Mouse (Mus musculus): ENCODE measurements around the gene Iqcn.
A peak's percentile ranks its signal among the peaks of the same experiment; 100 is the strongest.

The Iqcn gene

GRCm38 (mm10) chr8:70679404-70679803 is 23.9 kb upstream of the Iqcn start:
- DNase-seq, result no peak

DNA sequence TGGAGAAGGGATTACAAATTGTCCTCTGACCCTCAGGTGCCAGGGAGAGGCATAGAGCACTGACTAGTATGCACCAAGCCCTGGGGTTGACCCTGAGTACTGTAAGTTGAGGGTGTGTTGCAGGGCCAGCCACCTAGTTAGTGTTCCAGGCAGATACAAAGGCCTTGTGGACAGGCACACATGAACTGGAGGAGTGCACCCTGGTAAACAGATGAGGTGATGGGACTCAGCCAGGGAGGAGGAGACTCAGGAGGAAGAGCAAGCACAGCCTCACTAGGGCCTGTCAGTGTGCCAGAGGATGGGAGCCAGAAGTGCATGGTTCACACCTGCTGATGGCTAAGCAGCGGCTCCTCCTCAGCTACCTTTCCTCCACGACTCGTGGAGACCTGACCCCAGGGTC is 23.2 kb upstream of the Iqcn start:
- DNase-seq, result no peak

DNA sequence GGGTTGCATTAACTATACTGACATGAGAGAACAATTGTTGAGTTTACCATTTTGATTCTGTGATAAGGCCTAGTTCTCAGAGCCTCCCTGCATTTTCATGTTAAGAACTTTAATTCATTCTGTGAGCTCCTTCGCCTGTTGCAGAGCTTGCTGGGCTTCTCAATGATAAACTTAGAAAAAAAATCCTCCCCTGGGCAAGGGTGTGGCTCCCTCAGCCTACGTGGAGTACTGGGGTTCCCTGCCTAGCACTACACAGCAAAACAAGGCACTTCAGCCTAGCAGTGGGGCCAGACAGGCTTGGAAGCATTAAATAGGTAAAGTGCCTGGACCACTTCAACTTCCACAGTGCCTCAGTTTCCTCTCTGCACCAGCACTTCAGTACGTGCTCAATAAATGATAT is 21.8 kb upstream of the Iqcn start:
- DNase-seq, result no peak

DNA sequence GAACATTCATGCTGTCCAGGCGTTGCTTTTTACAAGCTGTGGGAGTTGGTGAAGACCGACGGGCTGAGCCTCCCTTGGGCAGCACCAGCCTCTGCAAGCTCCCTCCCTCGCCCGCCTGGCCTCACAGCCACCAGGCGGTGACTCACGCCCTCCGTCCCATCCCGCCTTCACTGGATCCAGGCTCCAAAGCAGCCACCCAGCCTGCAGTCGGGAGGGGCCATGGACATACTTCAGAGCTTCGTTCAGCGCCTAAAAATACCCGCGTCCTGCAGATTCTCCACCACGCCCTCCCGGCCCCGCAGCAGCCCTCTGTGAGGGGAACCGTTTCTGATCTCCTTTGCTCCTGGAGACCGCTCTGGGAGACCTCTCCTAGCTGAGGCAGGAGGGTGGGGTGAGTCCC is 21.1 kb upstream of the Iqcn start:
- peak; percentile 77 for DNase-seq

DNA sequence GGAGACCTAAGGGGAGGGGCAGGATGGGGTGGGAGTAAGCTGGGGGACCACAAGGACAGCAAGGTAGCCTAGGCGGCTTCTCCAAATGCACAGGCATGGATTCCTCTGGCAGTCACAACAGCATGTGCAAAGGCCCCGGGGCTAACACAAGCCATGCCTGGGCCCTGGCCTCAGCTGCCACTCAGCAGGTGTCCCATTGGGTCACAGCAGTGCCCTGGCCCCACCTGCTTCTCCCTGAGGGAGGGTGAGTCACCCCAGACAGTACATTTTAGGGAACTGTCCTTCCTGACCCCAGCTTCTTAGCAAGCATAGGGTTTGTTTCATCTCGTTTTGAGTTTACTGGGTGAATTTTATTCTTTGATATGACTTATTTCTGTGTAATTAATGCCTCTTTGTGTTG is 20.6 kb upstream of the Iqcn start:
- DNase-seq, result no peak

GRCm38 (mm10) chr8:70684291-70684690 is 19.0 kb upstream of the Iqcn start:
- peak; percentile 87 for DNase-seq

DNA sequence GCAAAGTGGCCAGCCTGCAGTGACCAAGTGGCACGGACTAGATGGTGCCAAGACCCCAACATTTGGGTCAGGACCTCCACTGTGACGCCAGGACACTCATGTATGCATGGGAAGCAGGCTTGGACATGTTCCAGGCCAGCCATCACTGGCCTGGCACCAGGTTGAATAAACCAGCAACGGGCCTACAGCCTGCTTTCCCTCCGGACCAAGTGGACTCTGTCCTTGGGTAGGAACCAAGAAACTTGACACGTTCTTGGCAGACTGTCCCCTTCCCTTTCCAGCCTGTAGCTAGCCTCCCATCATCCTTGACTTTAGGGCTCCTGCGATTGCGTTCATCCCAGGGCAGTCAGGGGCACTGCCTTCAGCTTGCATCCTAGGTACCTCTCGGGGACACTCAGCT is 15.7 kb upstream of the Iqcn start:
- DNase-seq, result no peak

DNA sequence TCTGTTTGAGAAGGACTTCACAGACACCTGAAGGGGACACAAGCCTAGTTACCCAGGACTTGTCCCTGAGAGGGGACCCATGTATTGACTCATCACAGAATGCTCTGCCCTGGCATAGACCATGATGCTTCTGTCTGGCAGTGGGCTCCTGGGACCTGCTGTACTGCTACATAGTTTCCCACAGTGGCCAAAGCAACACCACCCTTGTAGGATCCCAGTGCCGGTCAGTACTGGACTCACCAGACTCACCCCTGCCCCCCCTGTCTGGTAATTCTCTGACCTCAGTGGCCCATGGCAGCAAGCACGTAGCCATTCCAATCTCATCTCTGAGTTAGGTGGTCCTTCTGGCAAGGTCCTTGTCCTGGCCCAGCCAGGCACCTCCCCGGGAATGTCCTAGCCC is 15.1 kb upstream of the Iqcn start:
- DNase-seq, result no peak

DNA sequence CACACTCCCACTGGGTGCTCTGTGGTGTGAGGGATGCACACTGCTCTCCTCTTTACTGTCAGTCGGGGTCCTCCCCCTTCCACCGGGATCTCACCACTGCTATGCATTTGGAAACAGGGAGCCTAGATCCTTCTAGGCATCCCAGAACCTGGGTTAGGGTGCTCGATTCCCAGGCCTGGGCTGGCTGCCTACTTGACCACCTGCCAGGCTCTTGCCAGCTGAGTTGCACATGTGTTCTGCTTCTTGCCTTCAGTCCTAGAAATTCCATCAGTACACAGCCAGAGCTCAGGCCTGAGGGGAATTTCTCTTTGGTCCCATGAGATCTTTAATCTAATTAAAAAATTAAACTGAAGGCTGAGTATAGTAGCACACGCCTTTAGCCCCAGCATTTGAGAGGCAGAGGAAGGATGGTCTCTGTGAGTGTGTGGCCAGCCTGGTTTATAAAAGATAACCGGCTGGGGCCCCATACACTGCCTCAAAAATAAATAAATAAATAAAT is 13.3 kb upstream of the Iqcn start:
- DNase-seq, result no peak

DNA sequence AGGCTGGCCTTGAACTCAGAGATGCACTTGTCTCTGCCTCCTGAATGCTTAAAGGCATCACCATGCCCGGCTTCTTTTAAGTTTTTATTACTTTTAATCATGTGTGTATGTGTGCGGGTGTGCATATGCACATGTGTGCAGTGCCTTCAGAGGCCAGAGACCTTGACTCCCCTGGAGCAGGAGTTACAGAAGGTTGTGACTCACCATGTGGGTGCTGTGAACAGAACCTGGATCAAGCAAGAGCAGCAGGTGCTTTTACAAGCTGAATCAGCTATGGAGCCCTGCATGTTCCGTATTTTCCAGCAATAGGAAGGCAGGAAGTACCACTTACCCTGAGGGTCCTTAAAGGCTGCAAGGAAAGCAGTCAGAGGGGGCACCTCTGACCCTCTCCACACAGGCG is 12.0 kb upstream of the Iqcn start:
- DNase-seq, result no peak

DNA sequence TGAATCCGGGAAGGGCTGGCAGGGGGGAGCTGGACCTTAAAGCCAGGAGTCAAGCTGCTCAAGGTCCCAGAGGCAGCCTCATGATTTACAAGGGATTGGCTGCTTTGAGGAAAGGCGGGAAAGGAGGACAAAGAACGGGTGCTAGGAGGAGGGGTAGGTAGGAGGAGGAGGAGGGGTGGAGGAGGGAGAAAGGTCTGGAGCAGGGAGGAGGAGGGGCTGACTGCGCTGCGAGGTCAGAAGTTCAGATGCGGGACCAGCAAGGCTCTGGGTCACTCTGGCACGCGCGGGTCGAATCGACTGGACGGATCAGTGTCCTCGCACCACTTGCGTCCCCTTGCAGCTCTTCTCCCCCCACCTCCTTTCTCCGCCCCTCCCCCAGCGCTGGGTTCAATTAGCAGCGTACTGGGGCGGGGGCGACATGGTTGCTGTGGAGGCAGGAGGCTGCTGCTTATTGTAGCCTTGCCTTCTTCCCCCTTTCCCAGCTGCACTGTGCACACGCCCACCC is 11.5 kb upstream of the Iqcn start:
- no peak for DNase-seq

DNA sequence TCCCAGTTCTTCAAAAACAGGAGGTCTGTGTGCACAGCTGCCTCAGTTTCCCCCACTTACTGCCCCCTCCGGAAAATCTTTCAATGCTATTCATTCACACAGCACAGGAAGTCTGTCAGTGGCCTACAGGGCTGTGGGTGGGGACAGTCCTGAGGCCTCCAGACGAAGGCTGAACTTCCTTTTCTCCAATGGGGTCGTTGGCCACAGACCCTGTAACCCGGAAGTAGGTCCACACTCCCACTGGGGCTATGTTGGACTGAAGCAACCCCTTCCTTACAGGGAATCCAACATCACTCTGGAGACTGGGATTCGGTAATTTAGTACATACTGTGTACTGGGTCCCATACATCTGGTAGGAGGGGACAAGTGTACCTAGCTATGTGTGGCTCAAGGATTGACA is 9.6 kb upstream of the Iqcn start:
- no peak for DNase-seq

- no peak for DNase-seq
These were observed 7.8 kb upstream of the Iqcn start for GRCm38 (mm10) chr8:70695318-70696018.

DNA sequence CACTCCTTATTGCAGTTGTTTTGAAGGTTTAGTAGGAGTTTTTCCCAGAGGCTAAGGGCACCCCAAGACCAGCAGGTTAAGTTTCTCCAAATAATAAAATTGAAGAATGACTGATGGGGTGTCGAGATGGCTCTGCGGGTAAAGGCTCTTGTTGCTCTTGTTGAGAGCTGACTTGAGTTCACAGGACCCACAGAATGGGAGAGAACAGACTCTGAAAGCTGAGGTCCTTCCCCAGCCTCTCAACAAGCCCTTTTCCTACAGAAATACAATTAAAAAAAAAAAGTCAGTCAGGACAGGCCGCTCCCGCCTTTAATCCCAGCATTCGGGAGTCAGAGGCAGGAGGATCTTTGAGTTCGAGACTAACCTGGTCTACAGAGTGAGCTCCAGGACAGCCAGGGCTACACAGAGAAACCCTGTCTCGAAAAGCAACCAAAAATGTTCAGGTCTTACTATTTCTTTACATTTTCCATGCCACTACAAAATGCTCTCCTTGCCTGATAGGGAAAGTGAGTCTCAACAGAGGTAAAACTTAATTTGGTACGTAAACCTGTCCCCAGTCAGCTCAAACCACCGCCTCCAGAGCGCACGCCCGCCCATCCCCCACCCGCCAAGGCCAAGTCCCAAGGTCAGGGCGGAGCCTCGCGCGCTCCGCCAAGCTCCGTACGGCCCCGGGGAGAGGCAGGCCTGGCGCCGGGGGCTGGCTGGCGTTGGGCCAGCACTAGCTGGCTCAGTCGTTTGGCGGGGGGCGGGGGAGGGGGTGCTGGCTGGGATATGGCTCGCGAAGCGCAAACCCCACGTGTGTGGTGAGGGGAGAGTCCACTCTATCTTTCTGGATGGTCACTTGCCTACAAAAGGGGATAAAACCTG is 7.0 kb upstream of the Iqcn start:
- DNase-seq, result no peak

GRCm38 (mm10) chr8:70696946-70697345 is 6.3 kb upstream of the Iqcn start:
- no peak for DNase-seq

DNA sequence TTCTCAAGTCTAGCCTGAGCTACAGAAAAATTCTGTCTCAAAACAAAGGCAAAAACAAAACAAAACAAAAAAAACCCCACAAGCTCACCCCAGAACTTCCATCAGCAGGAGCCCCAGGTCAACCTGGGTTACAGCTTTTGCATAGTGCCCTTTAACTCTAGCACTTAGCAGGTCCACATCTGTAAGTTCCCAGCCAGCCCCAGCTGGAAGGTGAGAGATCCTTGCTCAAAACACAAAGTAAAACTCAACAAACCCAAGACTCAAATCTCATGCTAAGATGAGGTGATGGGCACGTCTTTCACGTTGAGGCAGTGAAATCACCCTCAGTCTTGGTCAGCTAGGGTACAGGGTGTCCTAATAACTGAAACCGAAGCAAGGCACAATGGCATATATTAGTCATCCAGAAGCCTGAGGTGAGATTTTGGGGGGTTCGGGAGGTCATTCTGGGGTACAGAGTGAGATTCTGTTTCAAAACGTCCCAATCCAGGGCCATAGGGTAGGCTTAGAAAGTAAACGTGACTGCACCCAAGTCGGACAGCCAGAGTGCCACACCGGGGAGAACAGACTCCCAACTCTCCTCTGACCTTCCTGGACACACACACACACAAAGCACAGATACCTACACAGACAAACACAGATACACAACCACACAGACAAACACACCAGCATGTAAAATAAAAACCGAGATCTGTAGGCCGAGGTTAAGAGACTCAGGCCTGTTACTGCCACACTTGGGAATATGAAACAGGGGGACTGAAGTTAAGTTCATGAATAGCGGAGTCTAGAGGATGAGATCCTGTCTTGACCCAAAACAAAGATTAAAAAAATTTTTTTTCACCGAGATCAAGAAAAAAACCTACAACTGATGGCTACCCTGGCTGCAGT is 5.6 kb upstream of the Iqcn start:
- no peak for DNase-seq

DNA sequence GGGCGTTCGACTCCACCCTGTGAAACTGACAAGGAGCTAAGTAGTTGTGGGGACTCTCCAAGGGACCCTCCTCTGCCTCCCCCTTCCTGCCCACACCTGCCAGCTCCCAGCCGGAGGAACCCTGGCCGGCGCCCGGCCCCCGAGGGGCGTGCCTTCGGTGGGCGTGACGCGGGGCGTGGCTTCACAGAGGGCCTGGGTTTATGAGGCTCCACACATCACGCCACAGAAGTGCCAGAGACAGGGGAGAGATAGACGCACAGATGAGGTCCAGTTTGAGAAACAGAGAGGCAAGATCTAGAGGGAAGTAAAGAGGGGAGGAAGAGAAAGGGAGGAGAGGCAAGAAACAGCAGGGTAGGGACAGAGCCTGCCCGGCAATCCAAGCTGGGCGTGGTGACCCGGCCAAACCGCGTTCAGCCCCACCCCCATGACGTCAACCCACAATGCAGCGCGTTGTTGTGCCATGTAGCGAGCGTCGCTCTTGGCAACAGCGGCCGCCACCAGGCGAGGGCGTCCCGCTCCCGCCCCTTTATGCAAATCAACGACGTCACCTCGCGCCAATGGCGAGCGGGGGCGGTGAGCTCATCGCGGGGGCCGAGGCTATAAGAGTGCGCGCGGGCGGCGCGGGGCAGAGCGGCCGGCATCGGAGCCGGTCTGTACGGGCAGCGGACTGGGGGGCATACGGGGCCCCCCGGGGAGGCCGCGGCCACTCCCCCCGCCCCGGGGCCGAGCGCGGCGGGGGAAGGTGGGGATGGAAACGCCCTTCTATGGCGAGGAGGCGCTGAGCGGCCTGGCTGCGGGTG is 4.7 kb upstream of the Iqcn start, which contains the start of gene Jund:
TSS of gene Jund (plus strand) at position 640 of the 800 bp plus-strand sequence.
- DNase-seq, result peak; percentile 99

- DNase-seq, result peak; percentile 59
These were observed 4.0 kb upstream of the Iqcn start for GRCm38 (mm10) chr8:70699116-70699833.

GRCm38 (mm10) chr8:70699834-70700554 is 3.3 kb upstream of the Iqcn start:
- peak; percentile 81 for DNase-seq

- peak; percentile 86 for DNase-seq
These were observed 2.7 kb upstream of the Iqcn start for GRCm38 (mm10) chr8:70700555-70700922.

Data from right cerebral cortex, postnatal 25 days (tissue).